In the genomic region with DNA sequence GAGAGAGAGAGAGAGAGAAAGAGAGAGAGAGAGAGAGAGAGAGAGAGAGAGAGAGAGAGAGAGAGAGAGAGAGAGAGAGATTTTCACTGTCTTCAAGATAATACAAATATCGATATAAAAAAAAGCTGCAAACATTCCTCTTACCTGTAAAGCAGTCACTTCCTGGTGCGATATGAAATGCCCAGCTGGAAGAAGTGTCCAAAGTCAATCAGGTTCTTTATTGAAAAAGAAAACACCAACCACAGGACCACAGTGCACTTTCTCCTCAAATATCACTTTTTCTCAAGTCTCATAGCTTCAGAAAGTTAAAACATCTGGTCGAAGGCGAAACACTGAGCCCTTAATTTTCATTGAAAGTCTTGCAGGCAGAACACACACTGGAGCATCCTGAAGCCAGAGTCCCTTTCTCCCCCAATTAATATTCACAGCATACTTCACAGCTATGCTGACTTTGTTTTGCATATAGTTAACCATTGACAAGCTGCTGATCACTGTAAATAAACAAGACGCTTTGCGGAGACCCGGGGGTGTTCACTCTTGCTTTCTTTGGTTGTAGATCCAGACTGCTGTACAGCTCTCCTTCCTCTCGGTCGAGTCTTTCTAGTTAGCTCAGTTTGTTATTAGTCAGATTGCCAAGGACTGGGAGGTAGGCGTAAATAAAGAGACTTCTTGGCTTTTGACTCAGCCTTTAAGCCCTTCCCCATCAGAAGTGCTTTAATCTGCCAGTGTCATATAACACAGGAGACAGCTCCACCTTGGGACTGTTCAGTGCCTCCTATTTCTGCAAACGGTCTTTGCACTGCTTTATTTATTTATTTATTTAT, we compare ENCODE assay signal across 9 mouse cellular contexts. TPM values are rescaled to one million over a fixed set of nuclear protein-coding genes. Genes with fewer than 3 reads are reported as not detected.
DNase-seq lines count a peak whose midpoint lies in the region; ATAC-seq lines count a peak whose summit lies in the region.
"Had no signal": no experiment of that assay in that cellular context is flagged by ENCODE, and none has a peak within 500 bp of the region (broad histone marks: within the 10 kb centered on the region; RNA-seq: fewer than 3 reads in every experiment).

A gene (minus strand): TSS at position 666 of the 824 bp plus-strand sequence.

- H3K4me3 ChIP-seq in heart, embryonic 14.5 days (ENCODE audit: control insufficient read depth in 1 of 2, insufficient read depth in 1 of 2, low read depth in 1 of 2, low read length in 2 of 2): no peak within 1 kb of the TSS
- peak within 1 kb of the TSS; percentile 54 for H3K4me3 ChIP-seq in embryonic facial prominence, embryonic 10.5 days
- H3K4me3 ChIP-seq in intestine, embryonic 15.5 days (replicated peaks): peak within 1 kb of the TSS; percentile 36

- no peak for DNase-seq in heart, adult 8-10 months (ENCODE audit: low spot score)
- DNase-seq in embryonic facial prominence, embryonic 10.5 days (ENCODE audit: low spot score): peak; percentile 29
- peak; percentile 12 for DNase-seq in lung, postnatal 36 days
- no peak for DNase-seq in adrenal gland, adult 2 months
- DNase-seq in thymus, postnatal 36 days: no peak

- no peaks in the 10 kb centered on the region for H3K36me3 ChIP-seq in heart, embryonic 14.5 days (ENCODE audit: control insufficient read depth, insufficient read depth, low read length)
- peaks cover 20% of the 10 kb centered on the region for H3K36me3 ChIP-seq in embryonic facial prominence, embryonic 10.5 days (replicated peaks)
- peaks cover 17% of the 10 kb centered on the region; the same call in 1 of the 2 replicates for H3K36me3 ChIP-seq in intestine, embryonic 15.5 days

- H3K27me3 ChIP-seq in heart, embryonic 14.5 days (ENCODE audit: control insufficient read depth, insufficient read depth, low read length): no peaks in the 10 kb centered on the region
- no peaks in the 10 kb centered on the region for H3K27me3 ChIP-seq in embryonic facial prominence, embryonic 10.5 days (replicated peaks; ENCODE audit: low read depth, poor library complexity, severe bottlenecking)
- no peaks in the 10 kb centered on the region for H3K27me3 ChIP-seq in intestine, embryonic 15.5 days (replicated peaks)

- no peaks in the 10 kb centered on the region for H3K9me3 ChIP-seq in heart, embryonic 14.5 days (ENCODE audit: control insufficient read depth, low read length)
- peaks cover 11% of the 10 kb centered on the region; the same call in 1 of the 2 replicates for H3K9me3 ChIP-seq in embryonic facial prominence, embryonic 10.5 days
- H3K9me3 ChIP-seq in intestine, embryonic 15.5 days: no peaks in the 10 kb centered on the region

- H3K9ac ChIP-seq in heart, embryonic 14.5 days (ENCODE audit: low read length): no peak within 1 kb of the TSS
- peak within 1 kb of the TSS; percentile 36; the same call in 1 of the 2 replicates for H3K9ac ChIP-seq in intestine, embryonic 15.5 days

- no peak within 1 kb of the TSS for H3K27ac ChIP-seq in heart, embryonic 14.5 days (replicated peaks in 1 of 2; ENCODE audit: control insufficient read depth in 1 of 2, insufficient read depth in 1 of 2, low read depth in 2 of 2, low read length in 2 of 2)
- peak within 1 kb of the TSS; percentile 87 for H3K27ac ChIP-seq in embryonic facial prominence, embryonic 10.5 days (replicated peaks)
- peak within 1 kb of the TSS; percentile 75 for H3K27ac ChIP-seq in intestine, embryonic 15.5 days

- H3K4me2 ChIP-seq in heart, embryonic 14.5 days (ENCODE audit: low read length): peak within 1 kb of the TSS; percentile 11; the same call in 1 of the 2 replicates
- peak within 1 kb of the TSS; percentile 58 for H3K4me2 ChIP-seq in intestine, embryonic 15.5 days (replicated peaks)

- WGBS in heart, embryonic 14.5 days: 60% methylated on average over 11 of the region's 11 CpGs
- 35% methylated on average over 11 of the region's 11 CpGs for WGBS in embryonic facial prominence, embryonic 10.5 days
- 9% methylated on average over 11 of the region's 11 CpGs for WGBS in intestine, embryonic 15.5 days

- H3K4me1 ChIP-seq in heart, embryonic 14.5 days (ENCODE audit: control insufficient read depth in 2 of 2, insufficient read depth in 2 of 2, low read length in 2 of 2): no peaks in the 10 kb centered on the region
- H3K4me1 ChIP-seq in embryonic facial prominence, embryonic 10.5 days: peaks cover 13% of the 10 kb centered on the region
- no peaks in the 10 kb centered on the region for H3K4me1 ChIP-seq in intestine, embryonic 15.5 days (replicated peaks)

- no peak for ATAC-seq in heart, embryonic 14.5 days (ENCODE audit: insufficient number of reproducible peaks, insufficient read depth, low FRiP score, low read depth)
- ATAC-seq in intestine, embryonic 15.5 days: peak; percentile 98
- ATAC-seq in inflammation-experienced regulatory T-cells, adult 6 months: no peak

RNA-seq across cellular contexts. Expression of the gene that starts here (rescaled TPM):
- polyA plus RNA-seq in heart, embryonic 14.5 days (2014; fragmentation: Nextera tagmentation; extraction: Ambion mirVana): 0.65 and 1.00 TPM in 2 replicates
- under 1 TPM; 0.43 to 0.53 (median 0.48) TPM for total RNA-seq in heart, adult 8-10 months (2022)
- 11.4 and 12.5 TPM in 2 replicates for polyA plus RNA-seq in embryonic facial prominence, embryonic 10.5 days (2016; fragmentation: Nextera tagmentation; extraction: Ambion mirVana)
- polyA plus RNA-seq in intestine, embryonic 15.5 days (2015; fragmentation: Nextera tagmentation; extraction: Ambion mirVana): 27.3 and 33.1 TPM in 2 replicates
- total RNA-seq in adrenal gland, adult 2 months (2021): under 1 TPM; 0.17 to 0.41 TPM
- polyA plus RNA-seq in adrenal gland, adult 2 months (2012; rRNA removed): 0.03 TPM in 1 of 2 replicates, not detected in the other
- not detected for polyA plus RNA-seq in inflammation-experienced regulatory T-cells, adult 6 months (2017; shearing (Covaris generic))
- total RNA-seq: neutrophil, adult 5-6 weeks had no signal

Comparison
In these comparisons a context has a peak if more than half of its experiments do, and no peak if none do; other contexts are left out.
1. H3K27ac ChIP-seq: peak in embryonic facial prominence, embryonic 10.5 days (single experiment) and intestine, embryonic 15.5 days (single experiment); none in heart, embryonic 14.5 days (0 of 2).
2. H3K4me3 ChIP-seq: peak in embryonic facial prominence, embryonic 10.5 days (single experiment) and intestine, embryonic 15.5 days (single experiment); none in heart, embryonic 14.5 days (0 of 2).
3. DNase-seq: peak in embryonic facial prominence, embryonic 10.5 days (single experiment) and lung, postnatal 36 days (single experiment); none in heart, adult 8-10 months (single experiment), adrenal gland, adult 2 months (single experiment) and thymus, postnatal 36 days (0 of 2).